Mouse (Mus musculus): ENCODE measurements around the gene Clic6. TPM values are rescaled to one million over a fixed set of nuclear protein-coding genes. Genes with fewer than 3 reads are reported as not detected.

Clic6 gene
- polyA plus RNA-seq, 1 experiment: not detected

GRCm38 (mm10) chr16:92465642-92466526, 19.7 kb upstream of the Clic6 start:
- TF ChIP-seq POLR2A (IDR thresholded peaks at IDR 0.05; ENCODE audit: borderline replicate concordance, low read depth, low read length): no peak
- Histone ChIP-seq H3K4me3 (ENCODE audit: insufficient read depth, low read length) (peak overlapping the region; percentile 80), H3K27ac (ENCODE audit: insufficient read depth, low read depth, low read length) (no peak overlapping the region), H3K4me1 (ENCODE audit: control insufficient read depth, insufficient read depth, low read length) (peaks cover 8% of the 10 kb centered on the region)

- Histone ChIP-seq H3K27ac (ENCODE audit: insufficient read depth, low read depth, low read length) (no peak overlapping the region), H3K4me3 (ENCODE audit: insufficient read depth, low read length) (no peak overlapping the region), H3K4me1 (ENCODE audit: control insufficient read depth, insufficient read depth, low read length) (peaks cover 8% of the 10 kb centered on the region)
- no peak for TF ChIP-seq POLR2A (IDR thresholded peaks at IDR 0.05; ENCODE audit: borderline replicate concordance, low read depth, low read length)
- no peak; the same call in 1 of the 2 replicates for TF ChIP-seq CTCF (IDR thresholded peaks at IDR 0.05; ENCODE audit: low read depth, low read length)
These were observed 18.5 kb upstream of the Clic6 start for GRCm38 (mm10) chr16:92467041-92467440.

- H3K4me1 ChIP-seq (ENCODE audit: control insufficient read depth, insufficient read depth, low read length): peaks cover 8% of the 10 kb centered on the region
- no peak overlapping the region for H3K27ac ChIP-seq (ENCODE audit: insufficient read depth, low read depth, low read length)
- TF ChIP-seq POLR2A (IDR thresholded peaks at IDR 0.05; ENCODE audit: borderline replicate concordance, low read depth, low read length) (no peak), CTCF (IDR thresholded peaks at IDR 0.05; ENCODE audit: low read depth, low read length) (no peak)
- H3K4me3 ChIP-seq (ENCODE audit: insufficient read depth, low read length): no peak overlapping the region
These were observed 17.1 kb upstream of the Clic6 start for GRCm38 (mm10) chr16:92468459-92468858.

- Histone ChIP-seq H3K4me3 (ENCODE audit: insufficient read depth, low read length) (no peak within 1 kb of the TSS), H3K4me1 (ENCODE audit: control insufficient read depth, insufficient read depth, low read length) (no peaks in the 10 kb centered on the region), H3K27ac (ENCODE audit: insufficient read depth, low read depth, low read length) (no peak within 1 kb of the TSS)
- TF ChIP-seq CTCF (IDR thresholded peaks at IDR 0.05; ENCODE audit: low read depth, low read length): no peak
- no peak for TF ChIP-seq POLR2A (IDR thresholded peaks at IDR 0.05; ENCODE audit: borderline replicate concordance, low read depth, low read length)
These were observed 14.8 kb upstream of the Clic6 start, which contains the start of gene Rcan1 for GRCm38 (mm10) chr16:92470706-92471105. Rcan1 (minus strand) TSS chr16:92470867.

GRCm38 (mm10) chr16:92472898-92473297, 12.6 kb upstream of the Clic6 start:
- Histone ChIP-seq H3K4me3 (ENCODE audit: insufficient read depth, low read length) (no peak overlapping the region), H3K27ac (ENCODE audit: insufficient read depth, low read depth, low read length) (no peak overlapping the region), H3K4me1 (ENCODE audit: control insufficient read depth, insufficient read depth, low read length) (no peaks in the 10 kb centered on the region)
- TF ChIP-seq POLR2A (IDR thresholded peaks at IDR 0.05; ENCODE audit: borderline replicate concordance, low read depth, low read length) (no peak), CTCF (IDR thresholded peaks at IDR 0.05; ENCODE audit: low read depth, low read length) (no peak)

GRCm38 (mm10) chr16:92475093-92475860, 10.3 kb upstream of the Clic6 start:
- no peak overlapping the region for H3K4me3 ChIP-seq (ENCODE audit: insufficient read depth, low read length)
- TF ChIP-seq CTCF (IDR thresholded peaks at IDR 0.05; ENCODE audit: low read depth, low read length): no peak
- TF ChIP-seq POLR2A (IDR thresholded peaks at IDR 0.05; ENCODE audit: borderline replicate concordance, low read depth, low read length): no peak
- H3K27ac ChIP-seq (ENCODE audit: insufficient read depth, low read depth, low read length): no peak overlapping the region
- H3K4me1 ChIP-seq (ENCODE audit: control insufficient read depth, insufficient read depth, low read length): no peaks in the 10 kb centered on the region

GRCm38 (mm10) chr16:92478561-92479150, 6.9 kb upstream of the Clic6 start:
- H3K27ac ChIP-seq (ENCODE audit: insufficient read depth, low read depth, low read length): no peak overlapping the region
- no peak overlapping the region for H3K4me3 ChIP-seq (ENCODE audit: insufficient read depth, low read length)
- no peaks in the 10 kb centered on the region for H3K4me1 ChIP-seq (ENCODE audit: control insufficient read depth, insufficient read depth, low read length)
- TF ChIP-seq POLR2A (IDR thresholded peaks at IDR 0.05; ENCODE audit: borderline replicate concordance, low read depth, low read length): no peak
- no peak for TF ChIP-seq CTCF (IDR thresholded peaks at IDR 0.05; ENCODE audit: low read depth, low read length)

GRCm38 (mm10) chr16:92487086-92487485, 1.6 kb downstream of the Clic6 start:
- Histone ChIP-seq H3K27ac (ENCODE audit: insufficient read depth, low read depth, low read length) (no peak overlapping the region), H3K4me3 (ENCODE audit: insufficient read depth, low read length) (no peak overlapping the region), H3K4me1 (ENCODE audit: control insufficient read depth, insufficient read depth, low read length) (no peaks in the 10 kb centered on the region)
- TF ChIP-seq CTCF (IDR thresholded peaks at IDR 0.05; ENCODE audit: low read depth, low read length) (no peak), POLR2A (IDR thresholded peaks at IDR 0.05; ENCODE audit: borderline replicate concordance, low read depth, low read length) (no peak)

GRCm38 (mm10) chr16:92487489-92487888, 2.0 kb downstream of the Clic6 start:
- Histone ChIP-seq H3K4me1 (ENCODE audit: control insufficient read depth, insufficient read depth, low read length) (no peaks in the 10 kb centered on the region), H3K4me3 (ENCODE audit: insufficient read depth, low read length) (no peak overlapping the region), H3K27ac (ENCODE audit: insufficient read depth, low read depth, low read length) (no peak overlapping the region)
- TF ChIP-seq CTCF (IDR thresholded peaks at IDR 0.05; ENCODE audit: low read depth, low read length): 0 out of 2 replicates have a peak, but pooled peaks have one; percentile 5
- TF ChIP-seq POLR2A (IDR thresholded peaks at IDR 0.05; ENCODE audit: borderline replicate concordance, low read depth, low read length): no peak

All from bone marrow macrophage, adult 2 months (primary cell).